Mouse (Mus musculus) lung, embryonic 16.5 days (tissue): ENCODE measurements at regions not wholly inside any gene's neighbourhood (a gene's known extent, or its start where the extent isn't known, plus 50 kb on each side); places are given as distances from the start of the nearest gene placed in this dataset.
A peak's percentile ranks its signal among the peaks of the same experiment; 100 is the strongest.

ENCODE experiments used
- ATAC-seq: fragments of 200-750 bp; cut with Nextera tagmentation; 2 replicates; pipeline ENCODE4 v1.8.0; 2017; ENCODE audit warnings: low read depth, mild to moderate bottlenecking, moderate library complexity
- H3K27ac ChIP-seq: fragments of 300-500 bp; sonication (generic); 2 replicates; pipeline ENCODE4 v1.5.1; 2014; ENCODE audit warnings: mild to moderate bottlenecking, control low read depth, low read length
- H3K27me3 ChIP-seq: fragments of 300-500 bp; sonication (generic); 2 replicates; pipeline ENCODE4 v1.6.1; 2014; ENCODE audit warnings: low read depth, low read length, mixed read lengths; ENCODE audit not compliant: control insufficient read depth, insufficient read depth
- H3K36me3 ChIP-seq: fragments of 300-500 bp; sonication (generic); 2 replicates; pipeline ENCODE4 v1.6.1; 2014; ENCODE audit warnings: low read length; ENCODE audit not compliant: control insufficient read depth, insufficient read depth
- H3K4me1 ChIP-seq: fragments of 300-500 bp; sonication (generic); replicated peaks from 2 replicates; pipeline ENCODE4 v1.6.1; 2014; ENCODE audit warnings: low read length, mixed read lengths; ENCODE audit not compliant: control insufficient read depth, insufficient read depth
- H3K4me2 ChIP-seq: fragments of 300-500 bp; sonication (generic); 2 replicates; pipeline ENCODE4 v1.6.1; 2014; ENCODE audit warnings: low read depth, low read length, control low read depth
- H3K4me3 ChIP-seq: fragments of 300-500 bp; sonication (generic); 2 replicates; pipeline ENCODE4 v1.5.1; 2014; ENCODE audit warnings: mild to moderate bottlenecking, low read length, control low read depth
- H3K9ac ChIP-seq: fragments of 300-500 bp; sonication (generic); 2 replicates; pipeline ENCODE4 v1.6.1; 2014; ENCODE audit warnings: low read length, control low read depth
- H3K9me3 ChIP-seq: fragments of 300-500 bp; sonication (generic); 2 replicates; pipeline ENCODE4 v1.6.1; 2016; ENCODE audit warnings: low read length; ENCODE audit not compliant: control insufficient read depth
- WGBS: fragments of 180-500 bp; shearing (Covaris S2); extraction: QIAGEN DNeasy Blood & Tissue Kit; methylation state at CpG from one replicate; pipeline ENCODE4 v1.1.7; 2014; 5-methylcytosine and 5-hydroxymethylcytosine counted together

- no peaks in the 10 kb centered on the region for H3K36me3 ChIP-seq
- H3K4me1 ChIP-seq: peaks cover 16% of the 10 kb centered on the region
- H3K9me3 ChIP-seq: no peaks in the 10 kb centered on the region
- 60% methylated on average over 4 of the region's 4 CpGs for WGBS
- no peak overlapping the region for H3K27ac ChIP-seq
- H3K27me3 ChIP-seq: no peaks in the 10 kb centered on the region
- H3K4me2 ChIP-seq: no peak overlapping the region
- ATAC-seq: no peak
- H3K9ac ChIP-seq: no peak overlapping the region
- H3K4me3 ChIP-seq: no peak overlapping the region
These were observed 194.5 kb upstream of the Ttc29 start for GRCm38 (mm10) chr8:78018430-78019180.

- Histone ChIP-seq H3K9ac (no peak overlapping the region), H3K4me2 (no peak overlapping the region), H3K27me3 (no peaks in the 10 kb centered on the region), H3K27ac (peak overlapping the region; percentile 19), H3K36me3 (no peaks in the 10 kb centered on the region), H3K4me1 (peaks cover 30% of the 10 kb centered on the region), H3K4me3 (no peak overlapping the region), H3K9me3 (no peaks in the 10 kb centered on the region)
- no peak for ATAC-seq
- WGBS: 23% methylated on average over 2 of the region's 2 CpGs
These were observed 191.6 kb upstream of the Ttc29 start for GRCm38 (mm10) chr8:78021473-78021872.

DNA sequence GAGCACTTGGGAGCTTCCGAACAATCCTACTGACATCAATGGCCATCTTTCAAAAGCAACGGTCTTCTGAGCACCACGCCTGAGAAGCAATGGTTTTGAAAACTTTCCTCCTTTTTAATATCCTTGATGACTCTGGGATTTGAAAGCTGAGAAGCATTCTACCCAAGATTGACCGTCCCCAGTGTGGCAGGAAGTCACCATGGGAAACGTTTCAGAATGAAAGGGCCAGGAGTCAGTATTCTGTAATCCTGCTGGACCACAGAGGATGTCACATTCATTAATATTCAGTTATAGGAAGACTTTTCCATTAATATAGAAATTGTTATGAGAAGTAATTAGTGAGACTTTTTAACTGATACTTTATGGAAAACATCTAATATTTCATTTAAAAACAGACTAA, 190.1 kb upstream of the Ttc29 start:
- ATAC-seq: peak; percentile 67
- peak overlapping the region; percentile 24; the same call in 1 of the 2 replicates for H3K9ac ChIP-seq
- no peak overlapping the region for H3K4me3 ChIP-seq
- no peaks in the 10 kb centered on the region for H3K36me3 ChIP-seq
- H3K9me3 ChIP-seq: no peaks in the 10 kb centered on the region
- 23% methylated on average over 5 of the region's 5 CpGs for WGBS
- H3K4me1 ChIP-seq: peaks cover 30% of the 10 kb centered on the region
- no peaks in the 10 kb centered on the region for H3K27me3 ChIP-seq
- peak overlapping the region; percentile 95 for H3K27ac ChIP-seq
- no peak overlapping the region for H3K4me2 ChIP-seq

DNA sequence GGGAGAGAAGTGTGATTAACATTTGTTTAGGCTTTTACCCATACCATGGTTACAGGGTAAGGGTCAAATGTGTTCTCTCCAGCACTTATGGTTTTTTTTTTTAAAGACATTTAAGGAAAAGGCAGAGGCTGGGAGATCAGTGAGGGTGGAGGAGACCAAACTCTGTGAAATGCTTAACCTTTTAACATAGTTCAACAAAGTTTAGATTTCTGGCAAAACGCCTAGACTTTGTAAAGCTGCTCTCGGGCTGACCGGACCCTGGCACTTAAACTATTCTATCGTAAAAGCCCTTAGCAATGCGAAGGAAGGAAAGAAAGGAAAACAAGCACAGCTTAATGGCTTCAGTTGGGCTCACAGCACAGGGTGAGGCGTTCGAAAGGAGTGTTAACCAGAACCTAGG, 189.6 kb upstream of the Ttc29 start:
- H3K27ac ChIP-seq: peak overlapping the region; percentile 95
- peak; percentile 92 for ATAC-seq
- no peaks in the 10 kb centered on the region for H3K27me3 ChIP-seq
- no peak overlapping the region for H3K9ac ChIP-seq
- no peaks in the 10 kb centered on the region for H3K36me3 ChIP-seq
- no peaks in the 10 kb centered on the region for H3K9me3 ChIP-seq
- peaks cover 34% of the 10 kb centered on the region for H3K4me1 ChIP-seq
- H3K4me2 ChIP-seq: 0 out of 2 replicates have a peak overlapping the region, but pooled peaks have one; percentile 7
- H3K4me3 ChIP-seq: no peak overlapping the region
- WGBS: 3% methylated on average over 7 of the region's 7 CpGs

DNA sequence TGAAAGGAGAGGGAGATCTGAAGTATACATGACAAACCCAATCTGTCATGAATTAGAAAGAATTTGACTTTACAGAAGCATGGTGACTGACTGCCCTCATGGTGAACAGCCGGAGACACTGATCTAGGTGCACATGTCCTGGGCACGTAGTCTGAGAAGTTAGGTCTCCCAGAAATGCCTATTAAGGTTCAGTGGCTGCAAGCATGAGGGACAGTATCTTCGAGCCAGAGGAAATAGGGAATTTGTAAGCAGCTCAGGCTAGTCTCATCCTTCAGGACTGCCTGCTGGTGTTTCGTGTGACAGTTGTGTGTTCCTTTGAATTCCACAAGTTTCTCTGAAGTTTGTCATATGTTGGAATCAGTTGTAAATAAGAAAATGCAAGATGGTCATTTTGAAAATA, 189.2 kb upstream of the Ttc29 start:
- WGBS: 23% methylated on average over 4 of the region's 4 CpGs
- H3K27me3 ChIP-seq: no peaks in the 10 kb centered on the region
- no peak overlapping the region for H3K4me3 ChIP-seq
- H3K4me2 ChIP-seq: 0 out of 2 replicates have a peak overlapping the region, but pooled peaks have one; percentile 7
- H3K9ac ChIP-seq: no peak overlapping the region
- ATAC-seq: peak; percentile 41; the same call in 1 of the 2 replicates
- H3K9me3 ChIP-seq: no peaks in the 10 kb centered on the region
- H3K27ac ChIP-seq: peak overlapping the region; percentile 95
- peaks cover 37% of the 10 kb centered on the region for H3K4me1 ChIP-seq
- no peaks in the 10 kb centered on the region for H3K36me3 ChIP-seq

- peak; percentile 21; the same call in 1 of the 2 replicates for ATAC-seq
- H3K4me2 ChIP-seq: no peak overlapping the region
- 51% methylated on average over 5 of the region's 5 CpGs for WGBS
- no peak overlapping the region for H3K9ac ChIP-seq
- no peaks in the 10 kb centered on the region for H3K27me3 ChIP-seq
- H3K27ac ChIP-seq: peak overlapping the region; percentile 95
- peaks cover 37% of the 10 kb centered on the region for H3K4me1 ChIP-seq
- H3K4me3 ChIP-seq: no peak overlapping the region
- H3K36me3 ChIP-seq: no peaks in the 10 kb centered on the region
- H3K9me3 ChIP-seq: no peaks in the 10 kb centered on the region
These were observed 188.1 kb upstream of the Ttc29 start for GRCm38 (mm10) chr8:78024964-78025363.

GRCm38 (mm10) chr8:78027371-78027770, 185.7 kb upstream of the Ttc29 start:
- no peak overlapping the region for H3K9ac ChIP-seq
- no peak for ATAC-seq
- no peak overlapping the region for H3K4me2 ChIP-seq
- no peak overlapping the region for H3K4me3 ChIP-seq
- WGBS: 83% methylated on average over 2 of the region's 2 CpGs
- H3K36me3 ChIP-seq: no peaks in the 10 kb centered on the region
- H3K9me3 ChIP-seq: no peaks in the 10 kb centered on the region
- peaks cover 34% of the 10 kb centered on the region for H3K4me1 ChIP-seq
- H3K27ac ChIP-seq: no peak overlapping the region
- H3K27me3 ChIP-seq: no peaks in the 10 kb centered on the region

DNA sequence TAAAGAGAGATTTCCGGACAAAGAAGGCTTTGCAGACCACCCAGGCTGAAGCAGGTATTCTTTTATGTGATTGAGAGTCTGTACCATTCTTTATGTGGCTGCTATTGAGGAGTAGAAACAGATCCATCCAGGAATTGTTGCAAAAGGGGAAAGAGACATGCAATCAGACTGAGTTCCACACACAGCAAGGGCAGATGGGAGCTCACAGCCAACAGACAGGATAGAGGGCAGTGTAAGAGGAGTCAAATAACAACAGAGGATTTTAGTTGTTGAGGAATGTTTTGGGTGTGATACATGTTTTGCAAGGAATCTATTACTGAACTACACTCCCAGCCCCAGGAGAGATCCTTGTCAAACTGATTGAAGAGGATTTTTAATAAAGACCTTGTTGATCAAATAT, 184.2 kb upstream of the Ttc29 start:
- H3K4me1 ChIP-seq: peaks cover 24% of the 10 kb centered on the region
- no peaks in the 10 kb centered on the region for H3K36me3 ChIP-seq
- ATAC-seq: no peak
- H3K9ac ChIP-seq: no peak overlapping the region
- H3K4me2 ChIP-seq: no peak overlapping the region
- H3K9me3 ChIP-seq: no peaks in the 10 kb centered on the region
- H3K27me3 ChIP-seq: no peaks in the 10 kb centered on the region
- 49% methylated on average over 1 of the region's 1 CpGs for WGBS
- H3K4me3 ChIP-seq: no peak overlapping the region
- no peak overlapping the region for H3K27ac ChIP-seq

GRCm38 (mm10) chr8:78031811-78032210, 181.3 kb upstream of the Ttc29 start:
- Histone ChIP-seq H3K4me2 (no peak overlapping the region), H3K9me3 (no peaks in the 10 kb centered on the region), H3K27me3 (no peaks in the 10 kb centered on the region), H3K4me1 (peaks cover 18% of the 10 kb centered on the region), H3K36me3 (no peaks in the 10 kb centered on the region), H3K4me3 (no peak overlapping the region), H3K9ac (no peak overlapping the region), H3K27ac (peak overlapping the region; percentile 21; the same call in 1 of the 2 replicates)
- ATAC-seq: no peak
- 49% methylated on average over 4 of the region's 4 CpGs for WGBS
